Mouse (Mus musculus): ENCODE measurements at regions not wholly inside any gene's neighbourhood (a gene's known extent, or its start where the extent isn't known, plus 50 kb on each side); places are given as distances from the start of the nearest gene placed in this dataset.

- TF ChIP-seq CTCF (IDR thresholded peaks at IDR 0.05): no peak
- ChIA-PET POLR2A (no interaction called here), CTCF (interaction anchor here (0.6 to 1.4 kb wide), 6 partner anchors 9 to 312 kb away, joined by 3 to 7 read pairs (median 3); no protein-coding TSS in a partner anchor)
- no peak for ATAC-seq
- DNase-seq (ENCODE audit: low read depth, low spot score): no peak
- in situ Hi-C loops (cut with MboI; ENCODE audit: low pct_unique_long_range_greater_than_20kb): no loop called here
- no peaks in the 10 kb centered on the region for H3K27me3 ChIP-seq
Measured at GRCm38 (mm10) chr3:149306709-149307108, 316.4 kb upstream of the Adgrl2 start.

- H3K27me3 ChIP-seq: no peaks in the 10 kb centered on the region
- in situ Hi-C loops (cut with MboI; ENCODE audit: low pct_unique_long_range_greater_than_20kb): no loop called here
- no peak for TF ChIP-seq CTCF (IDR thresholded peaks at IDR 0.05)
- ChIA-PET POLR2A (no interaction called here), CTCF (interaction anchor here (0.6 to 1.4 kb wide), 6 partner anchors 9 to 312 kb away, joined by 3 to 7 read pairs (median 3); no protein-coding TSS in a partner anchor)
- no peak for DNase-seq (ENCODE audit: low read depth, low spot score)
- no peak for ATAC-seq
Measured at GRCm38 (mm10) chr3:149306291-149306690, 315.9 kb upstream of the Adgrl2 start.

GRCm38 (mm10) chr3:149305440-149305839 lies 315.1 kb upstream of the Adgrl2 start:
- ChIA-PET POLR2A (no interaction called here), CTCF (interaction anchor here (1.4 to 1.5 kb wide), 2 partner anchors 10 to 16 kb away, joined by 3 to 5 read pairs; no protein-coding TSS in a partner anchor)
- DNase-seq (ENCODE audit: low read depth, low spot score) (no peak), ATAC-seq (no peak)
- no peaks in the 10 kb centered on the region for H3K27me3 ChIP-seq
- no peak for TF ChIP-seq CTCF (IDR thresholded peaks at IDR 0.05)
- in situ Hi-C loops (cut with MboI; ENCODE audit: low pct_unique_long_range_greater_than_20kb): no loop called here

GRCm38 (mm10) chr3:149305011-149305413 lies 314.7 kb upstream of the Adgrl2 start:
- in situ Hi-C loops (cut with MboI; ENCODE audit: low pct_unique_long_range_greater_than_20kb): no loop called here
- ChIA-PET POLR2A (no interaction called here), CTCF (interaction anchor here (1.5 kb wide), 1 partner anchor 17 kb away, joined by 3 read pairs; no protein-coding TSS in a partner anchor)
- no peak for TF ChIP-seq CTCF (IDR thresholded peaks at IDR 0.05)
- H3K27me3 ChIP-seq: no peaks in the 10 kb centered on the region
- no peak for DNase-seq (ENCODE audit: low read depth, low spot score)
- no peak for ATAC-seq

- ATAC-seq (no peak), DNase-seq (ENCODE audit: low read depth, low spot score) (no peak)
- in situ Hi-C loops (cut with MboI; ENCODE audit: low pct_unique_long_range_greater_than_20kb): no loop called here
- ChIA-PET CTCF (interaction anchor here (1.2 kb wide), 1 partner anchor 15 kb away, joined by 3 read pairs; no protein-coding TSS in a partner anchor), POLR2A (no interaction called here)
- TF ChIP-seq CTCF (IDR thresholded peaks at IDR 0.05): no peak
- no peaks in the 10 kb centered on the region for H3K27me3 ChIP-seq
Measured at GRCm38 (mm10) chr3:149303418-149303817, 313.1 kb upstream of the Adgrl2 start.

GRCm38 (mm10) chr3:149300002-149300401 lies 309.6 kb upstream of the Adgrl2 start:
- in situ Hi-C loops (cut with MboI; ENCODE audit: low pct_unique_long_range_greater_than_20kb): no loop called here
- ChIA-PET CTCF (no interaction called here), POLR2A (no interaction called here)
- H3K27me3 ChIP-seq: no peaks in the 10 kb centered on the region
- no peak for TF ChIP-seq CTCF (IDR thresholded peaks at IDR 0.05)
- ATAC-seq: no peak
- no peak for DNase-seq (ENCODE audit: low read depth, low spot score)

- ChIA-PET POLR2A (no interaction called here), CTCF (interaction anchor here (0.8 to 2.3 kb wide), 2 partner anchors 8 to 10 kb away, joined by 3 to 7 read pairs; no protein-coding TSS in a partner anchor)
- ATAC-seq (no peak), DNase-seq (ENCODE audit: low read depth, low spot score) (no peak)
- no peak for TF ChIP-seq CTCF (IDR thresholded peaks at IDR 0.05)
- in situ Hi-C loops (cut with MboI; ENCODE audit: low pct_unique_long_range_greater_than_20kb): no loop called here
- no peaks in the 10 kb centered on the region for H3K27me3 ChIP-seq
Measured at GRCm38 (mm10) chr3:149296419-149296962, 306.1 kb upstream of the Adgrl2 start.

- no peaks in the 10 kb centered on the region for H3K27me3 ChIP-seq
- ChIA-PET POLR2A (no interaction called here), CTCF (interaction anchor here (1.6 kb wide), 1 partner anchor 18 kb away, joined by 3 read pairs; no protein-coding TSS in a partner anchor)
- in situ Hi-C loops (cut with MboI; ENCODE audit: low pct_unique_long_range_greater_than_20kb): no loop called here
- no peak for TF ChIP-seq CTCF (IDR thresholded peaks at IDR 0.05)
- DNase-seq (ENCODE audit: low read depth, low spot score): no peak
- no peak for ATAC-seq
Measured at GRCm38 (mm10) chr3:149295942-149296341, 305.6 kb upstream of the Adgrl2 start.

GRCm38 (mm10) chr3:149295257-149295831 lies 305.0 kb upstream of the Adgrl2 start:
- H3K27me3 ChIP-seq: no peaks in the 10 kb centered on the region
- TF ChIP-seq CTCF (IDR thresholded peaks at IDR 0.05): no peak
- ChIA-PET CTCF (interaction anchor here (1.6 kb wide), 1 partner anchor 19 kb away, joined by 3 read pairs; no protein-coding TSS in a partner anchor), POLR2A (no interaction called here)
- ATAC-seq (no peak), DNase-seq (ENCODE audit: low read depth, low spot score) (no peak)
- in situ Hi-C loops (cut with MboI; ENCODE audit: low pct_unique_long_range_greater_than_20kb): no loop called here

- no peak for ATAC-seq
- ChIA-PET CTCF (interaction anchor here (1.2 to 1.6 kb wide), 3 partner anchors 9 to 21 kb away, joined by 3 to 7 read pairs (median 3); no protein-coding TSS in a partner anchor), POLR2A (no interaction called here)
- TF ChIP-seq CTCF (IDR thresholded peaks at IDR 0.05): no peak
- H3K27me3 ChIP-seq: no peaks in the 10 kb centered on the region
- no peak for DNase-seq (ENCODE audit: low read depth, low spot score)
- in situ Hi-C loops (cut with MboI; ENCODE audit: low pct_unique_long_range_greater_than_20kb): no loop called here
Measured at GRCm38 (mm10) chr3:149294445-149294844, 304.1 kb upstream of the Adgrl2 start.

- TF ChIP-seq CTCF (IDR thresholded peaks at IDR 0.05): no peak
- ChIA-PET POLR2A (no interaction called here), CTCF (no interaction called here)
- H3K27me3 ChIP-seq: no peaks in the 10 kb centered on the region
- DNase-seq (ENCODE audit: low read depth, low spot score) (no peak), ATAC-seq (no peak)
- in situ Hi-C loops (cut with MboI; ENCODE audit: low pct_unique_long_range_greater_than_20kb): no loop called here
Measured at GRCm38 (mm10) chr3:149292459-149292858, 302.1 kb upstream of the Adgrl2 start.
